Mouse (Mus musculus) urinary bladder, postnatal 10 days (tissue): ENCODE data around the gene Klk1b22.
"Not testable (repeated sequence)": the region's sequence is repeated elsewhere in the genome, so short reads cannot be mapped to it uniquely, and the experiment has no call there.

Source experiments
- DNase-seq: peaks from one replicate; pipeline ENCODE4 v3.0.0; 2022; ENCODE audit warnings: low spot score

Klk1b22 gene

DNA sequence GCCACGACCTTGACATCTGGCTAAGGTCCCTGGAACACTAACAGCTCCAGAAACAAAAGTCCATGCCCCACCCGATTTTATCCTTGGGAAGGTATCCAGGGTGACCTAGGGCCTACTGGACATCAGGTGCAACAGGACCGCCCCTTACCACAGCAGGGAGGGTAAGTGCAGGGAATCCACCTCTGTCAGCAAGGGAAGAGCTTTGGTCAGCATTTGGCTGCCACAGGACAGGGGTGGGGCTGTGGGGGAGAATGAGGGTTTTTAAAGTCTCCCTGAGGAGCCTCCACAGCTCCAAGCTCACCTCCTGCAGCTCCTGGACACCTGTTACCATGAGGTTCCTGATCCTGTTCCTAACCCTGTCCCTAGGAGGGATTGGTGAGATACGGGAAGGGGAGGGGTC is at the start of gene Klk1b22:
Gene Klk1b22, plus strand, starts transcription at position 301 of the 400 bp plus-strand sequence.
- no peak for DNase-seq

DNA sequence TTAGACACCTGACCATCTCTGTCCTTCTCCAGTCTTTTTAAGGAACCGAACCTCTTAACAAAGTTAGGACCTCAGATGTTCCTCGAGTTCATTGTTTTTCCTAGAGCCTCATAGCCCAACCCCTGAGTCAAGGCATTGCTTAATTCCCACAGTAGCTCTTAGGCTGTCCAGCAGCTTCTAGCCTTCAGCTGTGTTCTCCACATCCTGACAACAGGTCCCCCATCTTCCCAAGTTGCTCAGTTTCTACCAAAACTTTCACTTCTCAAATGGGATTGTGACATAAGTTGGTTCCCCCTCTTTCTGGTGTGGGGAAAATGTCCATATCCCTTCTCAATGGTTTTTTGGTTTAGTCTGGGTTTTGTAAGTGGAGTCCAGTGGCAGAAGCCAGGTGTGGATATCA is 40.4 kb upstream of the Klk1b22 start:
- no peak for DNase-seq

DNA sequence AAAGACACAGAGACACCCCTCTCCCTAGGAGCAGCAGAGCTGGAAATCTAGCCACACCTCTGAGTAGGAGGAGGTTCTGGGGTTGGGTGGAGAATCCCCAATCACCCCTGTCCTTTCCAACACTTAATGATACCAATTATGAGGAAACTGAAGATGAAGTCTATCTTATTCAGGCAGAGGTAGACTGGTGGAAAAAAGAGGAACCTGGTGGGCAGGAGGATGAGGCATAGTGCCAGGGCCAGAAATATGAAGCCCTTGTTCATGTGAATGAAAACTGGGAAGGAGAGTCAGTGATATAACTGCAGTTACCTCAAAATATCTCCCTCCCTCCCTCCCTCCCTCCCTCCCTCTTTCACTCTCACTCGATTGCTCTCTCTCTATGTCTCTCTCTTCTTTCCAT is 34.8 kb upstream of the Klk1b22 start:
- DNase-seq: no peak

DNA sequence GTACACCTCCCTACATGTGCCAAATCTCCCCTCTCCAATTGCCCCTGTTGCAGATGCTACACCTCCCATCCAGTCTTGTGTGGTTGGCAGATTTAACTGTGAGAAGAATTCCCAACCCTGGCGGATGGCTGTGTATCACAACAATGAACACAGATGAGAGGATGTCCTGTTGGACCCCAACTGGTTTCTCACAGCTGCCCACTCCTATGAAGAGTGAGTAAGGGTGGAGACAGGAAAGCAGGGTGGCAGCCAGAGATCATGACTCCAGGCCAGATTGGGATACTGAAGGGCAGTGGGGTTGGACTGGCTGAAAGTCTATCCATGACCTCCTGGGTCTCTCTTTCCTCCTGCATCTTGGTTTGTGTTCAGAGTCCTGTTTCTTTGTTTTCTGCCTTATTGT is 16.4 kb upstream of the Klk1b22 start:
- no peak for DNase-seq

DNA sequence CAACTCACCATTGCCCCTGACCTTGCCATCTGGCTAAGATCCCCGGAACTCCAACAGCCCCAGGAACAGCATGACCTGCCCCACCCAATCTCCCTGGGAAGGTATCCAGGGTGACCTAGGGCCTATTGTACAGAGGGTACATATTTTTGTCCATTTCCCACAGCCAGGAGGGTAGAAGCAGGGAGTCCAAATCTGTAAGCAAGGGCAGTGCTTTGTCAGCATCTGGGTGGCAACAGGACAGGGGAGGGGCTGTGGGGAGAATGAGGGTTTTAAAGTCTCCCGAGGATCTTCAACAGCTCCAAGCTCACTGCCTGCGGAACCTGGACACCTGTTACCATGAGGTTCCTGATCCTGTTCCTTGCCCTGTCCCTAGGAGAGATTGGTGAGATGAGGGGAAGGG is 10.4 kb upstream of the Klk1b22 start, which contains the start of gene Klk1b21:
Gene Klk1b21, plus strand, starts transcription at position 301 of the 400 bp plus-strand sequence.
- DNase-seq: not testable (repeated sequence)

DNA sequence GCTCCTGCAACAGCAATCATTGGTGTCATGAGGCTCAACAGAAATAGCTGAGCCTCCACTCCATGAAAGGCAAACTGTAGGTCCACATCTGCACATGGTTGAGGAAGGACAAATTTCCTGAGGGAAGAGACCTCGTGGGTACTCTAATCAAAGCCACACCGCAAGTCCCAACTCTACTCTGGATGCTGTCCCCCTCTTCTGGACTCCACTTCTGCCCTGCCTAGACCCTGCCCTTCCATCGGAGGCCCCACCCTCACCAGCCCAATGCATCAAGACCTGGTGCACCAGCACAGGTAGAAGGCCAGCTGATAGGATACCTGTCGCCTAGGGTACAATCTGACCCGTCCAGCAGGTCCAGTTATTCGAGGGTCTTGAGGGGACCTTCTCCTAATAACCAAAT is 11.0 kb downstream of the Klk1b22 start:
- DNase-seq: no peak

DNA sequence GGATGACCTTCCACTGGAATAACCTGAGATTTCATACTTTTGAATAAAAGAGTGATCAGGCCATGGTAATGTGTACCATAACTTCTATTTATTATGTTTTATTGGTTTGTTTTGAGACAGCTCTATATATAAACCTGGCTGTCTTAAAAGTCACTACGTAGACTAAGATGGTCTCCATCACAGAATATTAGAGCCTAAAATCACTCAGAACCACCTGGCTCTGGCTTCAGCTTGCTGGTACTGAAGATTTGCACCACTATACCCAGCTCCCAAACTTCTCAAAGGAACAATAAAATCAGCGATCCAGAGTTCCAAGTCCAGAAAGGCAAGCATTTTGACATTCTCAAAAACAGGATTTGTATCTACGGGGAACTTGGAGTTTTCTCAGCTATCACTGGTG is 24.0 kb downstream of the Klk1b22 start, which contains the start of gene Klk1b16:
Gene Klk1b16, plus strand, starts transcription at position 301 of the 400 bp plus-strand sequence.
- no peak for DNase-seq
